Mouse (Mus musculus): ENCODE measurements around the gene Gpatch3. TPM values are rescaled to one million over a fixed set of nuclear protein-coding genes. Genes with fewer than 3 reads are reported as not detected.

Gene Gpatch3
- 10 to 100 TPM; 21.4 to 32.4 TPM for total RNA-seq (2023)

DNA sequence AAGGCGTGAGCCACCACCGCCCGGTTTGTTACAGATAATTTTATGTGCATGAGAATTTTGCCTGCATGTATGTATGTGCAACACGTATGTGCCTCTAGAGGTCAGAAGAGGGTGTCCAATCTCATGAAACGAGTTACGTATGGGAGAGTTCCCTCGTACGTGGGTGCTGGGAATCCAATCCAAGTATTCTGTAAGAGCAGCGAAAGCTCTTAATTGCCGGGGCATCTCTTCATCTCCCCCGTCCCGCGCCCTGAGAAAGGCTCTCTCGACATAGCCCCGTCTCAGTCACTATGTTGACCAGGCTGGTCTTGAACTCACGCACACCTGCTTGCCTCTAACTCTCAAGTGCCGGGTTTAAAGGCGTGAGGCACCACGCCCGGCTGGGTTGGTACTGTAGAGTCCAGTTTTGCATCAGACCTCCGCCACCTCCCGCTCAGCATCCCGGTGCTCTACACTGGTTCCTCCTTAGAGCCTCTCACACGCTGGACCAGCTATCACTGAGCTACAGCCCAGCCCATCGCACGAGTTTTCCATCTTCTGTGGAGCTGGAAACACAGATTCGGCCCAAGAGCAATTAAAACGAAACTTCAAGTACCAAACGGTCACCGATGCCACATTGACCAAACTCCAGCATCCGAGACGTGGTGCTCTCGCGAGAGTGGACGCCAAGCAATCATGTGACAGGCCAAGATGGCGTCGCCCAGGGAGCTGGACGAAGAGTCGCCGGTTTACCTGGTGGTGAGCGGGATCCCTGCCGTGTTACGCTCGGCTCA, at the start of gene Gpatch3:
TSS of gene Gpatch3 (plus strand) at position 676 of the 773 bp plus-strand sequence.

DNA sequence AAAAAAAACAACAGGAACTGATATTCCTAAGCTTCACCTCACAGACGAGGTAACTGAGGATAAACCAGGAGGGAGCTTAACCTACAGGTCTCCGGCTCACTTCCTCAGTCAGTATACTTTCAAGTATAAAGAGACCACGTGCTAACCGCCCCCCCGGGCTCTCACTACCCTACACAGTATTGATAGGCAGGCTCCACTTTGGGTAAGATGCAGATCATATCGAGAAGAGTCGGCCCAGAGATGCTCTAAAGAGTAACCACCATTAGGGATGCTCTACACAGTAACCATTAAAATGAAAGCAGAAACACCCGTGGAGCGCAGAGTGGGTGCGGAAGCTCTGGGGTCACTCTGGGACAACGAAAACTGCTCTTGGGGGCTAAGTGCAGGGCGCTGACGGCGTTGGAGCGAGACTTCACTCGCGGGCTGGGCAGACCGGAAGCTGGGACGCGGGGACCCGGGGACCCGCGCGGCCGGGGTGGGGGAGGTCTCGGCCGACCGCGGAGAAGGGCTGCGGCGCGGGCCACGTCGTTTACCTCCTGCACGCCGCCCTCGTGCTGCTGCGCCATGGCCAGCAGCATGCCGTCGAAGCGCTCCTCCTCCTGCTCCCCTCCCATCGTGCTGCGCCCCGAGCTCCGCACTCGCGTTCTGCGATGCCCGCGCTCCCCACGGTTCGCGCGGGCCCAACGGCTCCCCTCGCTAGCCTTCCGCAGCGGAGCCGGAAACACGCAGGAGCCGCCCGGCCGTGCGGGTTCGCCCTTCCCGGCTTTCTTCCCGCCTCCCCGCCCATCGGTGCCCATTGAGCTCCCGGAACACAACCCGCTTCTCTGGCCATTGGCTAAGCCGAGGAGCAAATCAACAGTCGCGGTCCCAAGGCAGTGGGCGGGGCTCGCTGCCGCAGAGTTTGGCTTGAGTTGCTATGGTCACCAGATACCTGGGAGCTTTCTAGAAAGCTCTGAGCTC, 29.0 kb upstream of the Gpatch3 start, which contains the start of gene Nudc:
TSS of gene Nudc (minus strand) at position 725 of the 960 bp plus-strand sequence.

GRCm38 (mm10) chr4:133552768-133553447, 21.6 kb upstream of the Gpatch3 start, which contains the start of gene Nr0b2:
TSS of gene Nr0b2 (plus strand) at chr4:133553376.

GRCm38 (mm10) chr4:133584059-133584951, 9.8 kb downstream of the Gpatch3 start, which contains the start of gene Gpn2:
TSS of gene Gpn2 (plus strand) at chr4:133584362.

DNA sequence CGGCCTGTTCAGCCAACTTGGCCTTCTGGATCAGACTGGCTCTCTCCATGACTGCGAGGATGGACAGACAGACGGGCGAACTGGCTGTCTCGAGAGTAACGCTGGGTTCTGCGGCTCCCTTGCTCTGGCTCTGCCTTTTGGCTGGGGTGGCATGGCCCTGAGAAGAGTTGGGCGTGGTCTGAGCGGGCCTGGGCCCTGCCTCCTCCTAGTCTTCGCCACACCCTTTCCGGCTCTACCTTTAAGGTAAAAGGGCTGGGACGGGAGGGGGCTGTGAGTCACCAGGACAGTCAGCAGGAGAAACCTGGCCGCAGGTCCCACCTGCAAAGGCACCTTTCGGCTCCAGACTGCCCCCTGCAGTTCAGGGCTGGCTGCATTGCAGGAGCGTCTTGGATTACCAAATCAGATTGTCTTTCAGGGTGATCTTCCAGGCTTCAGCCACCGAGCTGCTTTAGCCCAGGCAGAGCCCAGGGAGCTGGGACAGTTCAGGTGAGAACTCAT, 27.2 kb downstream of the Gpatch3 start, which contains the start of gene Sfn:
TSS of gene Sfn (minus strand) at position 448 of the 498 bp plus-strand sequence.

Other genes starting within 250 kb of the Gpatch3 start
- gene Wdtc1, start 221.3 kb upstream of the Gpatch3 start, total RNA-seq (2023), result 10 to 100 TPM; 47.0 to 49.6 TPM
- 10 to 100 TPM; 56.5 to 58.9 TPM for gene Slc9a1, start 205.0 kb upstream of the Gpatch3 start, total RNA-seq (2023)
- gene Tent5b, start 94.6 kb upstream of the Gpatch3 start, total RNA-seq (2023), result not detected
- gene Trnp1, start 76.2 kb upstream of the Gpatch3 start, total RNA-seq (2023), result 10 to 100 TPM; 11.6 to 21.7 TPM
- under 1 TPM; 0.52 to 0.80 TPM for gene Kdf1, start 55.8 kb upstream of the Gpatch3 start, total RNA-seq (2023)
- gene Nudc, start 28.7 kb upstream of the Gpatch3 start, total RNA-seq (2023), result 10 to 100 TPM; 72.2 to 79.8 TPM
- not detected for gene Nr0b2, start 21.4 kb upstream of the Gpatch3 start, total RNA-seq (2023)
- gene Gpn2, start 9.6 kb downstream of the Gpatch3 start, total RNA-seq (2023), result 10 to 100 TPM; 27.0 to 29.2 TPM
- gene Sfn, start 27.4 kb downstream of the Gpatch3 start, total RNA-seq (2023), result 10 to 100 TPM; 59.4 to 60.3 TPM
- gene Zdhhc18, start 75.4 kb downstream of the Gpatch3 start, total RNA-seq (2023), result 100 to 1,000 TPM; 216 to 235 TPM
- gene Pigv, start 97.9 kb downstream of the Gpatch3 start, total RNA-seq (2023), result 10 to 100 TPM; 23.5 to 25.4 TPM
- gene Arid1a, start 182.0 kb downstream of the Gpatch3 start, total RNA-seq (2023), result 100 to 1,000 TPM; 307 to 314 TPM